Mouse (Mus musculus) WW6 (cell line): ENCODE data around the gene Btn1a1.

Experiments
- DNase-seq: peaks from one replicate; pipeline ENCODE4 v3.0.0-alpha.2; 2013; ENCODE audit warnings: low read depth, low spot score

The Btn1a1 gene

DNA sequence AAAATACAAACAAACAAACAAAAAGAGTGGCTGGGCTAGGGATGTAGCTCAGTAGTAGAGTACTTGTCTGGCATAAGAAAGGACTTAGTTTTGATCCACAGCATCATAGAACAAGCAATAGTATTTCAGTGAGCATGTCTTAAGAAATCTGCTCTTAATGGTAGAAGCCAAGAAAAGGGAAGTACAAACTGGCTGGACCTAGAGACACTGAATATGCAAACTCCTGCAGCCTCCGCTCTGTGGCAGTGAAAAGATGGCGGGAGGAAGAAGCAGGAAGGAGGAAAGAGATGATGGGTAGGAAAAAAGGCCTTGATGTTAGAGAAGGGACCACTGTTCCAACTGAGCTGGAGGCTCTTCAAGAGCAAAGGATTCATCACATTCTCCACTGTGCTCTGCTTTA, 17.5 kb upstream of the Btn1a1 start:
- DNase-seq: no peak

DNA sequence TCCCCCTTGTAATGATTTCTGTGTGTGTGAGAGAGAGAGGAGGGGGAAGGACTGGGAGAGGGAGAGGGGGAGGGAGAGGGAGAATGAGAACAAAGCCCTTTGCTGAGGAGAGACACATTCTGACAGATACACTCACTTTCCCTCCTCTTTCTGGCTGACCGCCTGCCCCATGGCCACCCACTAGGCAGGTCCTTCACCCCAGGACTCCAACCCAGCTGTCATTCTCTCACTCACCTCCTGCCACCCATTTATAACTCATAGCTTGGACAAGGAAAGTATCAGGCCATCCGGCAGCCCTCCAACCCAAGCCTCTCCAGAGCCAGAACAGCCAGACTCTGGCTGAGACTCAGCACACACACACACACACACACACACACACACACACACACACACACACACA, 10.0 kb upstream of the Btn1a1 start:
- no peak for DNase-seq

DNA sequence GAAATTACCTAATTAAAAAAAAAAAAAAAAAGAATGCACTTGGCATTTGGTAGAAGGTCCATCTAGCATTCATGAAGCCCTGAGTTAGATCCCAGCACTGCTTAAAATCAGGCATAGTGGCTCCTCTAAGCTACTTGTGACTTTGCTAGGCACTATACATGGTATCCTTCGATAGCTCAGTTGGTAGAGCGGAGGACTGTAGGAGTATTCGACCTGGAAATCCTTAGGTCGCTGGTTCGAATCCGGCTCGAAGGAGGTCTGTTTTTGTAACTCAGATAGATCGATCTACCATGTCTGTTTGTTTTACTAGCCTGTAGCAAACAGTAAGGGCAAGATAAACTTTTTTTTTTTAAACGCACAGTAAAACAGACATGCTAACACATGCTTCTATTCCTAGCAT, 1.2 kb upstream of the Btn1a1 start:
- DNase-seq: peak; percentile 80

DNA sequence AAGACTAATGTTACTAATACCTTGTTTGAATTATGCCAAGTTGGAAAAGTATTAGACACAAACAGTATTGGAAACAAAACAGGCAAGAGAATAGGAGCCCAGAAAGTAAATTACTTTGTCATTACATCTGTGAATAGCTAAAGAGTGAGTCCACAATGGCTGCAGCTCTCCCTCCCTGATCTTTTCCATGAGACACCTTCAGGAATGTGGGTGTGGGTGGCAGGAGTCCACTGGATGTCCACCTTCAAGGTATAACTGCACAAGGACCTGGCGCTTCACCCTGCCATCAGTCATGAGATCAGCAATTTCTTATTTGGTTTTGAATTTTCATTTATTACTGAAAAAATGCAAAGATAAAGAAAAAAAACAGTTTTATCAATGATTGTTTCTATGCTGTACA, 605 bp upstream of the Btn1a1 start:
- no peak for DNase-seq

DNA sequence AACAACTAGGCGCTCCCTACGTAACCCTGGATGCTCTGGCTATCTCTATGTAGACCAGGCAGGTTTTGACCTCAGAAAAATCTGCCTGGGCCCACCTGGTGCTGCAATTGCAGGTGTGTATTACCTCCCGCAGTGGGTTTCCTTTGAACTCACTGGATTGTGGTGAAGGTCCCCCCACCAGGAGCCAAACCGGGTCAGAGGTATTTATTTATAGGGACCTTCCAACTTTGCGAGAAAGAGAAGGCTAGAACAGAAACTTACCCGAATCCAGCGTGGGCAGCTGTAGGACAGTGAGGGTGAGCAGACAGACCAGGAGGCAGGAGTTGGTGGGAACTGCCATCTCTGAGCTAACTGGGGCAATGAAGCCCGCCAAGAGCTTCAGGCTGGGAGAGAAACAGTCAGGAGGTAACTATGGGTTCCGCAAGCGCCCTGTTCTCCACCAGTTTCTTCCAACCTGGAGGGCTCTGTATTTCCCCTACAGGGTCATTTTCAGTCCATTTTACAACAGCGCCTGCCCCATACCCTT, 797 bp downstream of the Btn1a1 start:
- no peak for DNase-seq

DNA sequence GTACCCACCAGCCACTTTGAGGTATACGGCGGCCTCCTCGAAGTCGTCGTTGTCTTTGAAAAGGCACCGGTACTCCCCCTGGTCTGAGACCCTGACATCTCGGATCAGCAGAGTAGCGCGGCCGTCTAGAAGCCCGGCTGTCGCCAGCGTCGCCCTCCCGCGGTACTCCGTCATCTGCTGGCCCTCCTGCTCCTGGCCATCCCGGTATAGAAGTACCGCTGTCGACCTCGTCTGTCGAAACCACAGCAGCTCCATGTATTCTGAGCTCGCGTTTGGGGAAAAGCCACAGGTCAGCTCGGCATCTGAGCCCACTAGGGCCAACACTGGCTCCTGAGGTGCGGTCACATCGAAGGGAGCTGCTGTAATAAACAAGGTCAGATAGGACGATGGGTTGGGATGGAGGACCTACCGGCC, 1.5 kb downstream of the Btn1a1 start:
- no peak for DNase-seq

DNA sequence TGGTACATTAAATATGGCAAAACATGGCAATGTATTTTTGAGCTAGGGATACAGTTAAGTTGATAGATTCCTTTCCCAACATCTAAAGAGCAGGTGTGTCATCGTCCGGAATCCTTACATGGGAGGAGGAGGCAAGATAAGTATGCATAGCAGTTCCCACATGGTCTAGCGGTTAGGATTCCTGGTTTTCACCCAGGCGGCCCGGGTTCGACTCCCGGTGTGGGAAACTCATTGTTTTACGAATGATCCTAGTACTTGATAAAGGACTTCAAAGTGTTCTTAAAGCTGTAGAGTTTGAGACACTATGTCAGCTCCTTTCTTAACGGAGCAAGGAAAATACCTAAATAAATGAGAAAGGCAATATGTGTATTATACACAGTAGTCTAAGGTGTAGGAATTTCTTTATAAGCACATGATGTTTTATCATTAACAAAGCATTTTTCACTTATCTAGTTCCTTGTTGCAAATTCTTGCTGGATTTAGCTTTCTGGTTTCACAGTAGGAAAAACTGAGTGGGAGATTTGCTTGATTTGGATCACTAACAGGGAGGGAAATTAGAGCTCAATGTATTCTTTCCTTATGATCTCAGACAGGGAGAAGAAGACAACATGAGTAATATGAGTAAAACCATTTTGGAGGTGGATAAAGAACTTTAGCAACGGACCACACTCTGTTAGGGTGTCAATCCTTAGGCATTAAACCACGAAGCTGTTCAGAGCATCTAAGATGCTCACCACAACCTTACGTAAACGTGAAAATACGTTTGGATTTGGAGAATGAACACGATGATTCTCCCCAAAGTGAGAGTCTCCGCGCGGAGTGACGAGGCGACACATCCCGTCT, 2.1 kb downstream of the Btn1a1 start:
- DNase-seq: no peak

DNA sequence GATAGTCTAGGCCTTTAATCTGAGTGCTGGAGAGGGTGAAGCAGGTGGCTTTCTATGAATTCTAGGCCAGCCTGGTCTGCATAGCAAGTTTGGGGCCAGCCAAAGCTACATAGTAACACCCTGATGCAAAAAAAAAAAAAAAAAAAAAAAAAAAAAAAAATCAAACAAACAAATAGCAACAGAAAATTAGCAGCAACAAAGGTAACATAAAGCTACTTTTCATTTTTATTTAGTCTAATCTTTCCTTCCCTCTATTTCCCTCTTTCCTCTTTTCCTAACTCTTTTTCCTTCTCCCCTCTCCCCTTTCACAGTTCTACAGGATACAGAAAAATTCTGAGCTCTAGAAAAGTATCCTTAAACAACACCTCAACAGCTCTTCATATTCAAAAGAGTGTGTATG, 3.0 kb downstream of the Btn1a1 start:
- DNase-seq: no peak

DNA sequence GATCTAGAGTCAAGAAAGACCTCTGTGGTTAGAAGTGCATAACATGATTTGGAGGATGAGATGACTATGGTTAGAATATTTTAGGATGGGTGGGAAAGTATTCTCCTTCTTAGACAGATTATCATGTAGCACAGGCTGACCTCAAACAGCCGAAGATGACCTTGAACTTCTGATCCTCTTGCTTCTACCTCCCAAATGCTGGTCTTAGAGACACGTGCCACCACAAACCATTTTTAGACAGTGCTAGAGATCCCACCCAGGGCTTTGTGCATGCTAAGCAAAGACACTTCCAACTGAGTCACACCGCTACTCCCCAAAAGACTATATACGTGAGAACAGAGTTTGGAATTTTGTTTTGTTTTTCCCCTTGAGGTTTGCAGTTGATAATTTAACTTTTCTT, 3.6 kb downstream of the Btn1a1 start:
- DNase-seq: no peak

DNA sequence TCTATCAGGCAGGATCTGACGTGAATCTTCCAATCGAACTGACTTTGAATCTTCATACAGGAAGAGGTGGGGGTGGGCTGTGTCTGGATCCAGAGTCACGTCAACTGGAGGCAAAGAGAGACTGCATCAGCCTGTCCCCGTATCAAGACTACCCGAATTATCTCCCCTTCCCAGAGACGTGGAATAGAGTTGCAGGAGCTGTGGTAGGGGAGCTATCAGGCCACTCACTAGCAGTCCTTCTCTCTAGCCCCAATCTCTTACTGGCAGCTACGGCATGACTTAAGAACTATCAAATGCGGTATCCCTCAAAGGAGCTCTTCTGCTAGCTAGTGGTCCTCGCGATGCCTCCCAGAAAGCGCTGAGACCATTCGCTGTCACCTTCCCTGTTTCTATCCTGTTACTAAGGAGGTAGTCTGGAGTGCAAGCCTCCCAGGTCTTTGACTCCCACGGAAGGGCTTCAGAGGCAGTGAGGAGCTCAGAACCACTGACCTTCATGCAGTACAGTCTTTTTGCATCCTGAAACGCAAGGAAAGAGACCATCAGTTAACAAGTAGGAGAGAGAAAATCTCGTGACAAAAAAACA, 6.3 kb downstream of the Btn1a1 start:
- no peak for DNase-seq

DNA sequence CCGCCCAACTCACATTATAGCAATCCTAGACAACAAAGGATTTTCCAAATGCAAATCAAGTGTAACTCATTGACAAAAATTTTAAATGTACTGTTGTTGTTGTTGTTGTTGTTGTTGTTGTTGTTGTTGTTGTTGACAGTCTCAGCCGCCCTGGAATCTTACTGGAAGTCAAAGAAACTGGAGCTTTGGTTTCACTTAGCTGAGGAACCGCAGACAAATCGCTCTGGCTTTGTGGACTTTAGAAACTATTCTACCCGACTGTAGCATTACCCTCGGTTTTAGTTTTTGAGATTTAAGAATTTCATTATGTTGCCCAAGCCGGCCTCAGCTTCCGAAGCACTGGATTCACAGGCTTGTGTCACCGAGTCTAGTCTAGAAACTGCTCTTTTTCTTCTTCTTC, 11.8 kb downstream of the Btn1a1 start:
- DNase-seq: no peak

DNA sequence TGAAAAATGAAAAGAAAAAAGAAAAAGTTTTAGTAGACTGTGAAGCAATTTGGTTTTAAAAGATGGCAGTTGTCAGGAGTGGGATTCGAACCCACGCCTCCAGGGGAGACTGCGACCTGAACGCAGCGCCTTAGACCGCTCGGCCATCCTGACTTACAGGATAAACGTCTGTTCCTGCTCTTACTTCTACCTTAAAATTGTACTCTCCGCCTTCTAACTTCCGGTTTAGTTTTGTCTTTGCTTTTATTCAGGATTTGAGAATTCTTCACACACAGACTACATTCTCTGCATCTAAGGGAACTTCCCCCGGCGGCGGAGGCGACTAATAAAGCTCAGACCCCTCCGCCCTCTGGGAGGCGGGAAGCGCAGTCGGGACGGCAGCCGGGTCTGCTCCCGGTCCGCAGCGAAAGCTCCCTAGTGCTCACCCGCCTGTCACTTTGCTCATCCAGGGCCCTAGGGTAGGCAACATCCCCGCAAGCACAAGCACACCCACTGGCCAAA, 12.3 kb downstream of the Btn1a1 start:
- no peak for DNase-seq

DNA sequence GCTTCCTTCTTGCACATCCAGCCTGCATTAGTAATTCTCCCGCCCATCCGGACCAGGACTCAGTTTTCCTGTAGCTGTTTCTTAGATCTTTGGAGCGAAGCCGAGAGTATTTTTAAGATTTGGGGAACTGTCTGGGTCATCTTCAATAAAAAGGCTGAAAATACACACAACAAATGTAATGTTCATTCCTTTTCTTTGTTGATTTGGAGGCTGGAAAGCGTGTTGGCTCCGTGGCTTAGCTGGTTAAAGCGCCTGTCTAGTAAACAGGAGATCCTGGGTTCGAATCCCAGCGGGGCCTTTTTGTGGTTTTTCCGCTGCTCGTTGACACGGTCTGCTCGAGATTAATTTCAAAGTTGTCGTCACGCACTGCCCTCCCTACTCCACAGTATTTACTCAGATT, 15.3 kb downstream of the Btn1a1 start:
- no peak for DNase-seq

DNA sequence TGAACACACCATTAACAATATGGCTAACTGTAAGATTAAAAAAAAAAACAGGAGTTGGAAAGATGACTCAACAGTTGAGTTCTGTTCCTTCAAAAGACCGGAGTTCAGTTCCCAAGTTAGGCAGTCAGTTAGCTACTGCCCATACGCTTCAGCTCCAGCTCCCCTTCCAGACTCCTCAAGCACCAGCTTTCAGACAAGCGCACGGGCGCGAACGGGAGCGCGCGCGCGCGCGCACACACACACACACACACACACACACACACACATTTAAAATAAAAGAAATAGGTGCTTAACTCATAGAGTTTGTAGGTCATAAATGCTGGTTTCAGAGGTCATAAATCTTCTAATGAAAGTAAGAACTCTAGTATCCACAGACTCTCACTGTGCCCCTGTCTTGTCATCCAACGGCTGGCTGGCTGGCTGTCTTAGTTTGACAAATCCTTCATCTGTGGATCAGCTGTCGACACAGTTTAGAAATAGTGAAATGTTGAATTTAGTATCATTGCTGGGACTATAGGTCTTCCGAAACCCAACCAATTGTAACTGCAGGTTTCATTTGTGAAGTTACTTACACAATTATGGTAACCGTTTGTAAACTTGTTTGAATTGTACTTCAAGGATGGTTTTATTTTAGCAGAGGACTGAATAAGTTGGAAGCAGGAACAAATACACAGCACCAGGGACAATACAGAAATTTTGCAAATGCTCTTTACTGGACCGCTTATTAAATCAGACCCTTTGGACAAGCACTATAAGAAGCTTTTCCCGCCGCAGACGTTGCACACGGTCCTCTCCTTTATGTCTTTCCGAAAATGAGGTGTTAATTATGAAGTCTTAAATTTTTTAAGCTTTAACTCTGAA, 16.2 kb downstream of the Btn1a1 start:
- DNase-seq: no peak

DNA sequence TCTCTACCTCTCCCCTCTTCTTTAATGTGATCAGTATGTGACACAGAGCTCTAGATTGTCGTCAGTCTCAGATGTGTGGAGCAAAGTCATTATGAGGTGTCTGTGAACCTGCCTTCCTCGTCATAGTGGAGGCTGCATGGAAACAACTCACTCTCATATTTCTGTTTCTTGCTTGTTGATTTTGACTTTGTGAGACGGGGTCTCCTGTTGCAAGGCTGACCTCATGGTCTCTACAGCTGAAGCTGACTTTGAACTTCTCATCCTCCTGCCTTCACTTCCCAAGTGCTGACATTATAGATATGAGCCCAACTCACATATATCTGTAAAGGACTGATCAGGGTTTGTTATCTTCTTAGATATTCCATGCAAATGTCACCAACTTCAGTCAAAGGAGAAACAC, 16.9 kb downstream of the Btn1a1 start:
- DNase-seq: no peak

DNA sequence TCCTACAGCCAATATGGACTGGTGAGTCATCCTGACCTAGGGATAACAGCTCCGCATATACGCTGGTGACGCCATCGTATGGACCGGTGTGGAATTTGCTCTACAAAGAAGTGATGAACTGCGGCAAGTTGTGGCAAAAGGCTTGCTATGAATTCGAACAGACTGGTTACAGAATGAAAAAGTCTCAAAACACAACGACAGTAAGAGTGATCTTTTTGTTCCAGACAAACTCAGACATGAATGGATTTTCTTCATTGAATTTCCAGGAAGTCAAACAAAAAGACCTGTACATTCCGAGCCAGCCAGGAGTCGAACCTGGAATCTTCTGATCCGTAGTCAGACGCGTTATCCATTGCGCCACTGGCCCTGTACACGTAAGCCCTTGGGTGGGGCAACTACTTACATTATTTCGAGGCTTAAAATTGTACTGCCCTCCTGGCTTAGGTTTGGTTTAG, 19.2 kb downstream of the Btn1a1 start:
- no peak for DNase-seq

DNA sequence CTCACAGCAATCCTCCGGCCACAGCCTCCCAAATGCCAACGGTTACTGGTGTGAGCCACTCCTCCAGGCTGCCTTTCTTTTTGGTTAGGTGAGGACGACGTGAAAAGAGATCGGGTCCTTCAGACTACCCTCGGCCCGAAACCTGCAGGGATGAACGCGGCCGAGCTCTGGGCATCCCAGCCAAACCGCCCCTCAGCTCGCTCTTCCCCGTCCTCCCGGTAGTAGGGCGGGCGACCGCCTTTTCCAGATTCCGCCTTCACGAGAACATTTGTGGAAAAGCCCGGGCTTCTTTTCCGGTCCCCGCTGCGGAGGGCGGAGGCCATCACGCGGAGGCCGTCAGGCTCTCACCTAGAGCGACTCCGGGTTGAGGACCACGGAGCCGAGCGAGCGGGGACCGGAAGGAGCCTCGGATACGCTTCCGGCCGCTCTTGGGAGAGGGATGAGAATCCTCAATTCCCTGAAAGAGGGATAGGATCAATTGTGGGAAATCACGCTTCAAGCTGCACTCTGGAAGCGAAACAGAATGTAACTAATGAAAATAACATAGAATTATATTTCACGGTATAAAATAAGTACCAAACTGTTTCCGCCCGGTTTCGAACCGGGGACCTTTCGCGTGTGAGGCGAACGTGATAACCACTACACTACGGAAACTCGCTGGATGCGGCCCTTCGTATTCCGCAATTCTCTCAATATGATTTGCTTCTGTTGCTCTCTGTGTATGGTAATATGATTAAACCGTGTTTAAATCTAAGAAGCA, 20.0 kb downstream of the Btn1a1 start:
- no peak for DNase-seq

DNA sequence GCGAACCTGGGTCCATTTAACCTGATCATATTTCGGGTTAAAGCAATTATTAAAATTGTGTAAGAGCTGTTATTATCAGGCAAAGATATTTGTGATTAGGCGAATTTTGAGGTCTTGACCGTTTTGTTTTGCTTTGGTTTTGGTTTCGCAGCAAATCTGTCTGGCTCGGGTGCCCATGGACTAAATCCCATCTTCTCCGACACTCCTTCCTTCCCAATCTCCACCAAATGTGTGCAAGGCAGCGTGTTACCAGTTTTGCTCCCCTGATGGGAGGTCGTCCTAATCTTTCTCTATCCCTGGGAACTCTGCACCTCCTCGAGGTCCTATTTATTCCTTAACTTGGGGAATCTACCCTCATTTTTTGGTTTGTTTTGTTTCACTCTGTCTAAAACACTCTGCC, 20.5 kb downstream of the Btn1a1 start:
- DNase-seq: no peak

DNA sequence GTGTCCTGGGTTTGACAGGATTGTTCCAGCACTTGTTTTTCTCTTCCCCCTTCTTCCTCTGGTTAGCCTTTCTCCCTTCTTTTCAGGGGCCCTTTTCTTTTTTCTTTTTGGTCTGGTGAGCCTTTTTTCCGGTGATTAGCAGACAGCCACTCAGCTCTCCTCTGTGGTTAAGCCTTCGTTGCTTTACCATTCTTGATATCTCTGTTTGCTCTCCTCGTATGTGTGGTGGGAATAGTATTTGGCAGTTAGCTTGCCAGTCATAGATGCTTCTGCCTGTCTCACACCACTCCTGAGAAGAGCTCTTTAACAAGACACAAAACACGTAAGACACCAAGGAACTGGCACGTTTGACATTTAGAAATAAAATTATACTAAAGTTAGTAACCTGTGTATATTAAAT, 21.2 kb downstream of the Btn1a1 start:
- no peak for DNase-seq

DNA sequence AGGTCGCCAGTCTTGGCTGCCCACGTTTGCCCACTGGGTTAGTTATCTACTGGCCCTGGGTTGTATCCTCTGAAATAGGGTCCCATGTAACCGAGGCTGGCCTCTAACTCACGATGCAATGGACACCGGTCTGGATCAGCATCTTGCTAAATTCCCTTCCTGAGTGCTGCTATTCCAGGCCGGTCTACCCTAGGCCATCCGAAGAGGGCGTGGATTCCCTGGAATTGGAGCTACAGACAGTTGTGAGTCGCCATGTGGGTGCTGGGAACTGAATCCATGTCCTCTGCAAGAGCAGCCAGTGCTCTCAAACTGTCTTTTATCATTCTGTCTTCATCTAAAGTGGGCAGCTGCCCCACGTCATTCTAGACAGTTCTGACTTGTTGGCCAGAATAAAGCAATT, 25.8 kb downstream of the Btn1a1 start:
- no peak for DNase-seq

DNA sequence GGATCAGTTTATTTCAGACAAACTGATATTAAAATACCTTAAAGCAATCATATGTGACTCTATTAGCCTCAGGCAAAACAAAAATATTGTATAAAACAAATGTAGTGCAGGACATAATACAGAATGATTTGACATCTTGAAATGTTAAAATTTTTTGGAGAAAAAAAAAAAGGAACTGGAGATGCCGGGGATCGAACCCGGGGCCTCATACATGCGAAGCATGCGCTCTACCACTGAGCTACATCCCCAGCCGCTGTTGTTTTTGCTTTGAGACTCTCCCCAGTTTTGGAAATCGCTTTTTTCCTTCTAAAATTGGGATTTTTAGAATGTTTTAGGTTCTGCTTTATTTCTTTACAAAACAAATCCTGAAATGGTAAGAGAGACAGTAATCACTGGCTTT, 27.2 kb downstream of the Btn1a1 start:
- no peak for DNase-seq
